Mouse (Mus musculus): ENCODE measurements around the gene Mid1. TPM values are rescaled to one million over a fixed set of nuclear protein-coding genes. Genes with fewer than 3 reads are reported as not detected.

Gene Mid1
- total RNA-seq, 1 experiment from 2014 or later, result 21.3 TPM

DNA sequence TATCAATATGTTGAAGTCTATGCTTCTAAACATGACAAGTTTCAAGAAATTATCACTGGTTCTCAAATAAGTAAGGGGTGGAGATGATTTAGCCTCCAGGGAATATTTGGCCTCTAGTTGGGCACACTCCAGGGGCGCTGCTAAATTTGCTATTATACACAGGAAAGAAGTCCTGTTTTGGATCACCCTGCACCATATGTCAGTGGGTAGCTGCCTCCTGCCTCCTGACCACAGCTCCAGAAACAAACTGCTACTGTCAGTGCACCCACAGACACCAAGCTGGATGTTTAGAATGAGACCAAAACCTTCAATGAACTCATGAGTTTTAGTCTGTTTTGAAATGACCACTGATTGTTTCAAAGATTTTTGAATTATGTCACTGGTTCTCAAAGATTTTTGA is 128.7 kb downstream of the Mid1 start:
- DNase-seq, result no peak

DNA sequence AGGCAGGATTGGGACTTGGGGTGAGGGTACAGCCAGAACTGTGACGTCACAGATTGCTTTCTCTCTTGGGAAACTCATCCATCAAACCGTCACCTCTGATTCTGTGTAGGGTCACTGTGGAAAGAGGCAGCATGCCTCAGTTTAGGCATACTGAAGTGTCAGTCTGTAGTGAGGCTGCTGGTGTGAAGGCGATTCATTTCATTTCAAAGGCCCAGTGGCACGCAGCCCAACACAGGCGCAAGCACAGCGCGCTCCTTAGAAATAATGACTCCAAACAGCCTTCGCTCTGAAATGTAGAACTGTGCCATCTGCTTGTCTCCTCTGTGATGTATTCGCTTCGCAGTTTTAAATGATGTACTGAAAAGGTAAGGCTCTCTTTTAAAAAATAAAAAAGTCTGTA is 141.9 kb downstream of the Mid1 start:
- DNase-seq, result no peak

DNA sequence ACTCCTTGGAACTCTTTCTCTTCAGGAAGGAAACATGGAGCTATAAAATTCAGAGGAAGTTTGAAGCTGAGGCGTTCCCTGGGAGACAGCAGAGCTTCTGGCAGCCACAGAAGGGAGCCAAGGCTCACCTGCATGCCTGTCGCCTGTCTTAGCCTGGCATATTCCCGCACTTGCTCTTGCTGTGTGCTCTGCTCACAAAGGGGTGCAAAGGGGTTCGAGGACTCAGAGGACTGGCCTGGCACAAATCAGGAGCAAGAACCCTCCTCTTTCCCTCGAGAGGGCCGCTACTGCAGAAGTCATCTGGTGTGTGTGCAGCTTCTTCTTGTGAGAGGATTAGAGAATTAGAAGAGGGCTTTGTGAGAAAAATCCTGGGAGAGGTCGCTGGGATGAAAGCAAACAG is 142.7 kb downstream of the Mid1 start:
- no peak for DNase-seq

DNA sequence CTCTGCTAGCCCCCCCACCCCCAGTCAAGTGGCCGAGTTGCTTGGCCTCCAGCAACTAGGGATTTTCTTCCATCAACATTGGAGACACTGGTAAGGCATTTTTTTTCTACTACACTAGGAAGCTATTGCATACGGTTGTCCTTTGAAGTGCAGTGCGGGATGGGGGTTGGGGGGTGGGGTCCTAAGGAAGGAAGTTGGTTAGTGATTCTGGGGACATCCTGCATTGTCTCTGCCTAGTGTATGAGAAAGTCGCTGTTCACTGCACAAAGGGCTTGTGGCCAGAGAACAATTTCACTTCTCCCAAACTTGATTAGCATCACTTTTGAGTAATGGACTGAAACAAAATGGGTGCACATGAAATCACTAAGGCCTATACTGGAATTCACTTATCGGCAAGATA is 143.1 kb downstream of the Mid1 start:
- no peak for DNase-seq

DNA sequence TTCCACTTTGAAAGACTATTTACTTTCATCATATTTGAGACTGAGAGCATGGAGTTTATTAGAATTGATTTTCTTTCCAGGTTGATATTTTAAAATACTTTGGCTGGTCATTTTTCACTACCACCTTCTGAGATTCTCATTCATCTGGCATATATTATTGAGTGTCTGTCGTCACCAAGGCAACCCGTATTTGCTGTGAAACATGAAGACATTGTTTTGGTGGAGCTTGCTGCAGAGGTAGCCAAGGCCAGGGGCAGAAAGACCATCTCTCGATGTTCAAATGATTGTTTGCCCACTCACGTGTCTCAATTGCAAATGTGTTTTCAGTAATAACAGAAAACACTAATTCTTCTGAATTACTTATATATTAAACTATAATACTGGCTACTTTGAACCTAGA is 145.1 kb downstream of the Mid1 start:
- DNase-seq, result no peak

DNA sequence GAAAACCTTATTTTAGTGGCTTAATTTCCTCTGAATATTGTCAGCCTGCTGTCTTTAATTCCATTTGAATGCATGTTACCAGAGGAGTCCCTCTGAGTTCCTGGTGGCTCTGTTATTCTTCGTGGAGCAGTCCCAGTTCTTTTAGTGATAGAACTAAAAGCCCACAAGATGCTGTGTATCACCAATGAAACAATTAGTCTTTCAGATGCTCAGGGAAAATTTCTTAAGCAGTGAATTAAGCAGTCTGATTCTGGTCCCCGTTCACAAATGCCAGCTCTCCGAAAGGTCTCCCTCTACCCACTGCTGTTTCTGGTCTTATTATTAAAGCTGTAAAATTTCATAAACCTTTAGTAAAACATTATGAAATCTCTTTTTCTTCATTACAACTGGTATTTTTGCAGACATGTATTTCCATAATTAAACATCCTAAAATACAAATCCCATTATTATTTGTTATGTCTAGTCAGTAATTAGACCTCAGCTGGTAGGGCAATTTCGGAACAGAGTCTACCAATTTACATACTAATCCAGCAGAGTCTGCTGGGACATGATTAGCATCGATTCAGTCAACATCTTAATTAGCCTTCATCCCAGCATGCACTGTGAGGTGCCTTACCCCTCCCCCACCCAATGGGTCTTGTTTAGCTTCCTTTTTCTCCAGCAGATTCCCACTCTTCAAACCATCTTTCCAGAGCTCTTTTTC is 153.1 kb downstream of the Mid1 start:
- DNase-seq, result no peak

DNA sequence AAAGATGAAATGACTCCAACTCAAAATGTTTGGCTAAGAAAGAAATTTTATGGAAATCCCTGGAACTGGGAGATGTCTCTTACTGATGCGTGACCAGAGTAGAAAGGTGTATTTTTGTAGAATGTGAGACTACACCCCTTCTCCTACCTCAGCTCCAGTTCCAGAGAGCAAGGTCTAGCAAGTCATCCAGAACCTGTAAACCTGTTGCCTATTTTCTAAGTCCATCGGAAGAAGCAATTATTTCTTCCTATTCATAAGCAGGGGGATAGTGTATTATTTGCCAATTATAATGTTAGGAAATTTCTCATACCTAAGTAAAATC is 153.6 kb downstream of the Mid1 start:
- DNase-seq, result no peak

DNA sequence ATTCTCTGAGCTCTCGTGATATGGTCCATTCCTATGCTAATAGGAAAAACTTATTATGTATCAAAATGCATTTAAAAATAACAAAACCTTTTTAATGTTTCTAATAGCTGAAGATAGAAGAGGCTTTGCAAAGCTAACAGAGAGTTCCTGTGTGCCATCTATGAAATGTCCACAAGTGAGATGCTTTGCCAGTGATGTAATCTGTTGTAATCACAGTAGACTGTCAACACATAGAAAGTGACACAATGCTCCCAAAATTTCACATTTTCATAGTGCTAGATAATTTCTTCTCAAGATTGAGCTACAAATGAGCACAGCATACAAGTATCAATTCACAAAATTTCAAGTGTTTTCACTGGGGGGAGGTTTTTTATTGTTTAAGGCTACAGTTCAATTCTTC is 158.3 kb downstream of the Mid1 start:
- DNase-seq, result no peak

DNA sequence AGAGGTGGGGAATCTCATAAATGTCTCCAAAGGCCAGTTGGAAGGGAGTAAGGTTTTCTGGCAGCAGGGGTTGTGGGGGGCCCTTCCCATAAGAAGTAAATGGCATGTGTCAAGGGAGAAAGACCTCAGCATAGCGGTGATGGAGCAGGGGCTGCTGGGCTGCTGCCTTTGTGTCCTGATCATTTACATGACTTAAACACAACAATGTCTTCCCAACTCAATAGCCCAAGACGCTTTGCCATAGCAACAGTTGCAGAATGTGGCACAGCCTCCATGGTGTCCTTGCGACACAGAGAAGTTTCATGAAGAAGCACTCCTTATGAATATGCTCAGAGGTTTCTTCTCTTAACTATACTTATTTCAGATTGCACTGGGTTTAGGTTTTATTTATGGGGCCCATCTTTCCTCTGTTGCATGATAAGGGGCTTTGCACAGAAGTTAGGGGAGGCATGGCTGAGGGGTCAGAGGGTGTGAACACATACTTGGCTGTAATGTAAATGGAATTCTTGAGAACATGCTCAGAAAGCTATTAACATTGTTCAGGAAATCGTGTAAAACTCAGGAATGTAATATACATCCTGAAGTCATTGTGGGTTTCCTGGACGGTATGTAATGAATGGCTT is 159.3 kb downstream of the Mid1 start:
- DNase-seq, result no peak

DNA sequence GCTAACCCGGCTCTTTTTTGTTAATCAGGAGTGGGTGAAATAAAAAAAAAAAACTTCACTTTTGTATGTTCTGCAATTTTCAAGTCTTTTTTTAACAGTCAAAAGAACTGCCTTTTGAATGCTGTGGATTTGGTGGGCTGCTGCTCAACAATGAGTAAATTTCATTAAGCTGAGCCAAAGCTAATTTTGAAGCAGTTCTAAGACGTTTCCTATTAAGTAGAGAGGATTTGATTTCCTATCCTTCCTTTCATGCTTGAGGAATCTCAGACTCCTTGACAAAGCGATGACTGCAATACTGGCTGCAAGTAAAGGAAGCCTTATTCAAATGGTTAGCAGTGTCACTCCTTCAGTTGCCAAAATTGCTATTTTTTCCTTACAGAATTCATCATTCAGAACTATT is 161.2 kb downstream of the Mid1 start:
- no peak for DNase-seq

DNA sequence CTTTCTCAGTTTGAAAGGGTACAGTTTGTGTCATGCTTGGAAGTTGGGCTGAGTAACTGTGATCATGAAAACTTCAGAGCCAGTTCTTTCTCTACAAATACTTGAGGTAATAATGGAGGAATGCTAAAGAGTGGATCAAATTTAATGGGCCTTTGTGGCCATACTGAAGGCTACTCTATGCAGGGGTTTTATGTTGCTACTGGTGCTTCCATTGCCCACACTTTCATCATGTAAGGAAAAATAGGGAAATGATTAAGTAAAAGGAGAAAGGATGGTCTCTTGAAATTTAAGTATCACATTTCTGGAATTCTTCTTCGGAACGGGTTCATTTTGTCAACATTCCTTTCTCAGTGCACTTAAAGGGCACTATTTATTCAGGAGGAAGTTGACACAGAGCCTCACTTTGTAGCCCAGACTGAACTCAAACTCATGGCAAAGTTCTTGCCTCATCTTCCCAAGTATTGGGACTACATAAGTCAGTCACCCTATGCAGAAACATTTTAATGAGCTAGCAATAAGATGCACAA is 176.3 kb downstream of the Mid1 start:
- DNase-seq, result no peak

DNA sequence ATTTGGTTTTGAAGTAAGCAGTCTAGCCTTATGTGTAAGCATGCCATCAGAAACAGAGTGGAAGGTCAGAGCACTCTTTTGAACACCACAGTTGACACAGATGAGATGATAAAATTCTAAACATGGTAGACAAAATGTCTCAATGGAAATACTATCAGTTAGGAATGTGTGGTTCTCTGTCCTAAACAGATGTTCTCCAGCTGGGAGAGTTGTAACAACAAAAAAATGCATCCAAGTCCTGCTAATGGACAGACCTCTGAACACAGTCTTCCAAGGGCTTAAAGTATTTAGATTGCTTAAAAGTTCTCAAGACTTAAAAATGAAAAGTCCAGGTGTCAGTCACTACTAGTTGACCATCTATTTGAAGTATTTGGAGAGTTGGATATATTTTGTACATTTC is 177.4 kb downstream of the Mid1 start:
- DNase-seq, result no peak

DNA sequence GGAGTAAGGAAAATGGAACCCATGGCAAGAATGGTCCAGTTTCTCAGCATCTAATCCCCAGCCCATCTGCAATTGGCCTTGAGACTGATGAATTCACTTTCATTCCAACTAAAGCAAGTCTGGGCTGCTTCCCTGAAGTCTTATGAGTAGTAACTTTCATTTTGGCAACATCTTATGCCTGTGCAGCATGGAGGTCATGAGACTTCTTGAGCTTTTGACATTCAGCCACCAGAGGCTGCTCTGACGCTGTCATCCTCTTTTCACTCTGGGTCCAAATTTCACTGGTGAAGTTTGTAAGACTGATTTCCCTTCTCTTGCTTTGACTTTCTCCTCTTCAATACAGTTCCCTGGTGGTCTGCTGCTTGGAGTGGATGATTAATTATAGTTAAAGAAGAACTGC is 177.8 kb downstream of the Mid1 start:
- no peak for DNase-seq

DNA sequence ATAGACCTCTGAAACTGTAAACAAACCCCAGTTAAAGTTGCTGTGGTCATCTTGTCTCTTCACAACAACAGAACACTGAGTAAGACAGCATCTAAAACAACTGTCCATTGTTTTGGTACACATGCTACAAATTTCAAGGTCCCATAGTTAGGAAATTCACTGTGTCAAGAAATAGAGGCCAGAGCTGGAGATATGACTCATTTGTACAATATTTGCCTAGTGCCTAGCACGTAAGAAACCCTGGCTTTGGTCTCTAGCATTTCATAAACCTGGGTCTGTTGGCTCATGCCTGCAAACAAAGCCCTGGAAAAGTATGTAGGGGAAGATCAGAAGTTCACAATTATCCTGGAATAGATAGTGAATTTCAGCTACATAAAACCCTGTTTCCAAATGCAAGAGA is 178.8 kb downstream of the Mid1 start:
- DNase-seq, result no peak

DNA sequence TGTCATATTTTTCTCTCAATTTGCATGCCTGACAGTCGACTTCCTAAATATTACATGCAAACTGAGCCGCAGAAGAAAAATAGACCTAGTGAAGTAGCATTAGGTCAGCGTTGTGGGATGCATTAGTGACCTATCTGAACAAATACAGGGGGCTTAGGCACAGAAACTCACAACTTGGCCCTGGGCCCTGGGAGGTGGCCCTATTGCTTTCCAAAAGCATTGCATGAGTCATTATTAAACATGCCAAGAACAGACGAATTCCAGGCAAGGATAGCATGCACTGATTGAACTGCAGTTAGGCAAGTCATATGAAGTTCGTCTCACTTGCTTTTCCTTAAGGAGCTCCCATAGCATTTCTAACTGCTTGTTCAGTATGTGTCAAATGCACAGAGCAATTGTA is 183.2 kb downstream of the Mid1 start:
- peak; percentile 27 for DNase-seq

DNA sequence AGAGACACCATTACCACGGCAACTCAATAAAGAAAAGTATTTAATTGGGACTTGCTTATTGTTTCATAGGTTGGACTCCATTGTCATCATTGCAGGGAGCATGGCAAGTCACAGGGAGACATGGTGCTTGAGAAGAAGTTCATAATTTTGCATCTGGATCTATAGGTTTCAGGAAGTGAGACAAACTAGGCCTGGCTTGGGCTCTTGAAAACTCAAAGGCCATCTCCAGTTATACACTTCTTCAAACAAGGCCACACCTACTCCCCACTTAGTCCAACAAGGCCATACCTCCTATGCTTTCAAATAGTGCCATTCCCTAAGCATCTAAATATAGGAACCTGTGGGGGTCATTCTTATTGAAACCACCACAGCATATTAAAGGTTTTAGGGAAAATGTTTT is 189.5 kb downstream of the Mid1 start:
- DNase-seq, result no peak

DNA sequence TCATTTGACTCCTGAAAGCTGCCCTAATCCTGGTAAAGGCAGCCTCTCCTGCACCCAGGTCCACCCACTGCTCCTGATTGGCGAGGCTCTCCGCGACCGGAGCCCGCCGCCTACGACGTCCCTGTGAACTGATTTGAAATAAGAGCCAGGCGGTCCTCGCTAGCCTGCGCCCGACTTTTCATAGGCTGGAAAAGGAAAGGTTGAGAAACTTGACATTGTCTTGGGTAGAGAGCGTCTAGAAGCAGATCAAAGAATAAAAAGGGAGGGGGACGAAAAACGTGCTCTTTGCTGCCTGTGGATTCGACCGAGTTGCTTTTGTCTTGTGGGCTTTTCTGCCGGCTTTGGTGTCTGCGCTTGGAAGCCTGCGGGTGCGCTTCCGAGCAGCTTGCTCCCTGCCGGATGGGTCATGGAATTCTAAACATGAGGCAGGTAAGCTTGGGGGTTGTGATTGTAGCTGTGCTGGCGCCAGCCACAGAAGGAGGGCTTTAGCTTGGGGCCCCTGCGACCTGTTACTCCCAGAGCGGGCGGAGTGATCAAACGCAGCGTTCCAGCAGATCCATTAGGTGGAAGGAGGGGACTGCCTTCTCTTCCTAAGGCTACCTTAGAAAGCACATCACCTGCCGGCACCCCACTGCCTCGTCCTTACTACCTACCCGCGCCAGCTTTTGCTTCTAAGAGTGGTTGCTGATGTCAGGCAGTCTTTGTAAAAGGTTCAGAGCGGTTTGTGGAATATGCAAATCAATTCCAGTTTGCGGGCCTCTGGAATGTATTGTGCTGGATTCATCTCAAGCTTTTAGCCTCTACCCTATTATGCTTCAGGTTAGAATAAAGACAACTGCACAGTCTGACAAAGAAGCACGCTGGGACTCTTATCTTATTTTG is 194.7 kb downstream of the Mid1 start:
- peak; percentile 90 for DNase-seq

DNA sequence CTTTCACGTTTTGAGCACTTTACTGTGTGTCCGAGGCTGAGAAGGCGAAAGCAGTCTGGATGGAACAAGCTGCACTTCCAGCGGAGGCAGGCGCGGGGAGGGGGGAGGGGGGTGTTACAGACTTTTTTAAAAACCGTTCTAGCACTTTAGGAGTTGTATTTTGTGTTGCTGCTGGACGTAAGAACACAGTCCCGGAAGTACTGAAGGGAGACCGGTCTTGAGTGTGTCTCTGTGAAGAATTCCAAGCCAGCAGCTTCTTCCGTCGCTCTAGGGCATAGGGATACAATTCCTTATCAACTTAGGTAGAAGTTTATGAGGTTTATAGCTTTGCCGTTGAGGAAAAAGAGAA is 195.3 kb downstream of the Mid1 start:
- DNase-seq, result peak; percentile 5

DNA sequence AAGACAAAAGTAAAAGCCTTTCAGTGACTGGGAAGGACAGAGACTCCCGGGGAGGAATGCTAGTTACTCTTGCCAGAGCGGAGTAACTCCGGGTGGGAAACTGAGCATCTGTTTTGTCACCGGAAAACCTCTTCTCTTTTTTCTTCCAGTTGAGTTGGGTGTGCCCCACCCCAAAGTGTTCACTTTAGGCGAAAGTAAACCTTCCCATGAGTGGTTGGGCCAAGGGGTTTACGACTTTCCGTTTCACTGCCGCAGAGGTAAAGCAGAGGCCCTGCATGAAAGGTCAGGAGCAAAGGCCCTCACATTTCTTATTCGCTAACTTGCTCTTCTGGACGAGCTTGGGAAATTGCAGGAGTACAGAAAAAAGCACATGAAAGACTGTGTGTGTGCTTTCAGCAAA is 195.8 kb downstream of the Mid1 start:
- DNase-seq, result peak; percentile 7

DNA sequence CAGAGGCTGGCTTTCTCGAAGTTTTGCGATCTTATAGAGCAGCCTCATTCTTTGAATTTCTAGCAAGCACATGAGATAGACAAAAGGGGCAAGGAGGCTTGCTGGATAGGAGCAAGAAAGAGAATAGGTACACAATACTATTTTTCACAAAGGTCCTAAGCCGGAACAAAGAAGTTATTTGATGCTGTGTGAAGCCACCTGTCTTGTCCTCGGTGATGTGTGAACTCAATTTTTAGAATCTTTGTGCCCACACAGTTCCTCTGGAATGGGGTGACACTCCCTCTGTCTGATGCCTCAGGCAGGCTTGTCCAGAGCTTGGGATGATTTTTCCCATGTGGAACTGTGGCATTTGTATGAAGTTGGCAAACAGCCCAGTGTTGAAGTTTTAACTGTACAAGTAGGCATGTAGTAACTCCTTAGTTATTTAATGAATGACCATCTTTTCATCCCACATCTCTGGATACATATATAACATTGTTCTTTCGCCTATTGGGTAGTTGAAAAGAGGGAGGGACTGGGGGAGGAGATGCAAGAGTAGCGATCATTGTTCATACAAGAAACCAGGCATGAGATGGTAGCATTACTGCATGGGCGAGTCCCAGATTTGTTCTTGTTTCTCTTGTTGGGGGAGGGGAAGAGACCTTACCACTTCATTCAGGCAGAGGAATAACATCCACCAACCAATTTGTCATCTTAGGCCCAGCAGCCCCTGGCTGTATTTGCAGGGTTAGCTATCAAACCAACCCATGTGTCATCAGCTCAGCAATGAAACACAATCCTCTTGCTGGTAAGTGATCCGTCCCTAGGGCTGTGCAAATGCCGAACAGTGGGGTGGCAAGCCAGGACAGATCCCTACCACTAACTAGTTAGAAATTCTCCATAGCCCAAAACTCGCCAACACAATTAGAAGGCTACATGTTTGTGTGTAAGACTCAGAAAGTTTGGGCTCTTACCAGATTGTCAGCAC is 196.5 kb downstream of the Mid1 start:
- DNase-seq, result no peak

DNA sequence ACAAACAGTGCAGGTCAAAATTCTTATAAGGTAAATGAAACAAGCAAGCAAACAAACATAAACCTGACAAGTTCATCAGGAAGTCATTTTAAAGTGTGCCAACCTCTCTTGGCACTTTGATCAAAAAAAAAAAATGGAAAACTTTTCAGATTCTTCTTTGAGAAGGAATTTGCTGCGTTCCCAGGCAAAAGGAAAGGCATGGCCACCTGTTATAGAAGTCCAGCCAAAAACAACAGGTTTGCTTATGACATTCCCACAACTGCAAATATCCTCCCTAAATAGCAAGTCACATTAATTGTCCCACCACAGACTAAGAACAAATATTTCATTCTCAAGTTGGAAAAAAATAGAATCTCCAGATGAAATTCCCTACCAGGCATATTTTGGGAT is 197.2 kb downstream of the Mid1 start:
- DNase-seq, result no peak

DNA sequence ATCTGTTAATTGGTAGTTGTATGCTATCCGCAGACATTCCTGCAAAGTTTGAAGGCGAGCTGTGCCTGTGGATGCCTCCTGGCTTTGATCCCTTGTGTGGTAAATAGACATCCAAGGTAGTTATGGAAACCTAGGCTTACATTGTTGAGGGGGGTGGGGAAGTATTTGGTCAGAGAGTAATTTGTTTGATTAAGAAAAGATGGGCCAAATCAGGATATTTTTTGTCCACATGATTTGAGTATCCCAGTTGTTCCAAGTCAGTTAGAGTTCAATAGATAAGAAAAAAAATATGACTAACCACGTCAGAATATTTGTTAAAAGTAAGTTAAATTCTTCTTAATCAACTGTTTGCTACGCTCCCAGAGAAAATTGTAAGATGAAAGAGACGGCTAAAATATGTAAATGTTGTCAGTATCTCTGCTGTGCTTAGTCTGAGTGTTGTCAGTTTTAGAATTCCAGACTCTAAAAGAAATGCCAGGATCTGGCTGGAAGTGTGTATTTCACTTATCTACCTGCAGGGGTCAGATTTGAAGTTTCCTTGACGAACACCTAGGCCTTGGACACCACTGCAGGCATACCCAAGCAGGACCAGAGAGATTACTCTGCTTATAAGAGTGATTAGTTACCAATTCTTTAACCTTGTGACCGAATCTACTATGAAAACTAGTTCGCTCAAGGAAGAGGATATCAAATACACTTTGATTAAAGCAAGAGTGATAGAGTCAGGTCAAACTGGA is 198.7 kb downstream of the Mid1 start:
- no peak for DNase-seq

Measured in adrenal gland, postnatal 25 days (tissue).